Mouse (Mus musculus): ENCODE data around the gene Lims1. TPM values are rescaled to one million over a fixed set of nuclear protein-coding genes. Genes with fewer than 3 reads are reported as not detected.

Lims1 gene
- polyA plus RNA-seq, 1 experiment from 2014 or later = 57.2 TPM

GRCm38 (mm10) chr10:58338590-58338989, 15.3 kb downstream of the Lims1 start:
- Histone ChIP-seq H3K27ac (no peak overlapping the region), H3K9me3 (ENCODE audit: control insufficient read depth, low read length) (no peaks in the 10 kb centered on the region), H3K36me3 (replicated peaks; ENCODE audit: control insufficient read depth, insufficient read depth) (no peaks in the 10 kb centered on the region), H3K9ac (no peak overlapping the region), H3K4me1 (replicated peaks; ENCODE audit: control insufficient read depth, insufficient read depth, low read length) (0 out of 2 replicates have a peak, but pooled peaks cover 3% of the 10 kb centered on the region), H3K4me2 (replicated peaks) (no peak overlapping the region), H3K4me3 (replicated peaks; ENCODE audit: low read length) (no peak overlapping the region), H3K27me3 (ENCODE audit: control insufficient read depth, insufficient read depth, low read length) (no peaks in the 10 kb centered on the region)
- DNase-seq (ENCODE audit: low spot score) = no peak
- 50% methylated on average over 1 of the region's 1 CpGs for WGBS
- ATAC-seq (ENCODE audit: low FRiP score) = no peak

- no peak for ATAC-seq (ENCODE audit: low FRiP score)
These were observed 18.4 kb downstream of the Lims1 start for GRCm38 (mm10) chr10:58341685-58342084.

GRCm38 (mm10) chr10:58342199-58342598, 18.9 kb downstream of the Lims1 start:
- Histone ChIP-seq H3K4me3 (replicated peaks; ENCODE audit: low read length) (no peak overlapping the region), H3K4me1 (replicated peaks; ENCODE audit: control insufficient read depth, insufficient read depth, low read length) (0 out of 2 replicates have a peak, but pooled peaks cover 3% of the 10 kb centered on the region), H3K27me3 (ENCODE audit: control insufficient read depth, insufficient read depth, low read length) (no peaks in the 10 kb centered on the region), H3K9me3 (ENCODE audit: control insufficient read depth, low read length) (0 out of 2 replicates have a peak, but pooled peaks cover 4% of the 10 kb centered on the region), H3K36me3 (replicated peaks; ENCODE audit: control insufficient read depth, insufficient read depth) (no peaks in the 10 kb centered on the region), H3K4me2 (replicated peaks) (no peak overlapping the region), H3K27ac (peak overlapping the region; percentile 66), H3K9ac (no peak overlapping the region)
- DNase-seq (ENCODE audit: low spot score) (no peak), ATAC-seq (ENCODE audit: low FRiP score) (no peak)
- WGBS = 87% methylated on average over 2 of the region's 2 CpGs

More at GRCm38 (mm10) chr10:58341685-58342084, 18.4 kb downstream of the Lims1 start:
- Histone ChIP-seq H3K27ac (peak overlapping the region; percentile 66; the same call in 1 of the 2 replicates), H3K4me3 (replicated peaks; ENCODE audit: low read length) (no peak overlapping the region), H3K4me1 (replicated peaks; ENCODE audit: control insufficient read depth, insufficient read depth, low read length) (0 out of 2 replicates have a peak, but pooled peaks cover 3% of the 10 kb centered on the region), H3K9me3 (ENCODE audit: control insufficient read depth, low read length) (0 out of 2 replicates have a peak, but pooled peaks cover 4% of the 10 kb centered on the region), H3K27me3 (ENCODE audit: control insufficient read depth, insufficient read depth, low read length) (no peaks in the 10 kb centered on the region), H3K36me3 (replicated peaks; ENCODE audit: control insufficient read depth, insufficient read depth) (no peaks in the 10 kb centered on the region), H3K9ac (no peak overlapping the region), H3K4me2 (replicated peaks) (no peak overlapping the region)
- no peak for DNase-seq (ENCODE audit: low spot score)
- 84% methylated on average over 2 of the region's 2 CpGs for WGBS

- Histone ChIP-seq H3K9ac (no peak overlapping the region), H3K4me3 (replicated peaks; ENCODE audit: low read length) (no peak overlapping the region), H3K9me3 (ENCODE audit: control insufficient read depth, low read length) (0 out of 2 replicates have a peak, but pooled peaks cover 4% of the 10 kb centered on the region), H3K4me1 (replicated peaks; ENCODE audit: control insufficient read depth, insufficient read depth, low read length) (0 out of 2 replicates have a peak, but pooled peaks cover 3% of the 10 kb centered on the region), H3K4me2 (replicated peaks) (no peak overlapping the region), H3K27ac (no peak overlapping the region), H3K36me3 (replicated peaks; ENCODE audit: control insufficient read depth, insufficient read depth) (no peaks in the 10 kb centered on the region), H3K27me3 (ENCODE audit: control insufficient read depth, insufficient read depth, low read length) (no peaks in the 10 kb centered on the region)
- ATAC-seq (ENCODE audit: low FRiP score) = no peak
- WGBS = 93% methylated on average over 3 of the region's 3 CpGs
- no peak for DNase-seq (ENCODE audit: low spot score)
These were observed 20.3 kb downstream of the Lims1 start for GRCm38 (mm10) chr10:58343552-58343951.

- DNase-seq (ENCODE audit: low spot score) (no peak), ATAC-seq (ENCODE audit: low FRiP score) (no peak)
- Histone ChIP-seq H3K9ac (no peak overlapping the region), H3K27me3 (ENCODE audit: control insufficient read depth, insufficient read depth, low read length) (no peaks in the 10 kb centered on the region), H3K4me3 (replicated peaks; ENCODE audit: low read length) (no peak overlapping the region), H3K4me1 (replicated peaks; ENCODE audit: control insufficient read depth, insufficient read depth, low read length) (no peaks in the 10 kb centered on the region), H3K36me3 (replicated peaks; ENCODE audit: control insufficient read depth, insufficient read depth) (no peaks in the 10 kb centered on the region), H3K27ac (no peak overlapping the region), H3K9me3 (ENCODE audit: control insufficient read depth, low read length) (no peaks in the 10 kb centered on the region), H3K4me2 (replicated peaks) (no peak overlapping the region)
- WGBS = 89% methylated on average over 3 of the region's 3 CpGs
These were observed 27.3 kb downstream of the Lims1 start for GRCm38 (mm10) chr10:58350600-58350999.

- no peaks in the 10 kb centered on the region for H3K9me3 ChIP-seq (ENCODE audit: control insufficient read depth, low read length)
- DNase-seq (ENCODE audit: low spot score) = no peak
- WGBS = 96% methylated on average over 2 of the region's 2 CpGs
- no peaks in the 10 kb centered on the region for H3K4me1 ChIP-seq (replicated peaks; ENCODE audit: control insufficient read depth, insufficient read depth, low read length)
- no peaks in the 10 kb centered on the region for H3K27me3 ChIP-seq (ENCODE audit: control insufficient read depth, insufficient read depth, low read length)
- H3K4me3 ChIP-seq (replicated peaks; ENCODE audit: low read length) = no peak overlapping the region
- H3K9ac ChIP-seq = no peak overlapping the region
- H3K36me3 ChIP-seq (replicated peaks; ENCODE audit: control insufficient read depth, insufficient read depth) = no peaks in the 10 kb centered on the region
- no peak overlapping the region for H3K4me2 ChIP-seq (replicated peaks)
- H3K27ac ChIP-seq = no peak overlapping the region
- no peak for ATAC-seq (ENCODE audit: low FRiP score)
These were observed 28.4 kb downstream of the Lims1 start for GRCm38 (mm10) chr10:58351670-58352069.

GRCm38 (mm10) chr10:58352364-58352763, 29.1 kb downstream of the Lims1 start:
- no peaks in the 10 kb centered on the region for H3K27me3 ChIP-seq (ENCODE audit: control insufficient read depth, insufficient read depth, low read length)

GRCm38 (mm10) chr10:58354561-58354960, 31.3 kb downstream of the Lims1 start:
- Histone ChIP-seq H3K36me3 (replicated peaks; ENCODE audit: control insufficient read depth, insufficient read depth) (no peaks in the 10 kb centered on the region), H3K4me3 (replicated peaks; ENCODE audit: low read length) (no peak overlapping the region), H3K27me3 (ENCODE audit: control insufficient read depth, insufficient read depth, low read length) (no peaks in the 10 kb centered on the region), H3K9ac (no peak overlapping the region), H3K4me1 (replicated peaks; ENCODE audit: control insufficient read depth, insufficient read depth, low read length) (no peaks in the 10 kb centered on the region), H3K27ac (no peak overlapping the region), H3K9me3 (ENCODE audit: control insufficient read depth, low read length) (no peaks in the 10 kb centered on the region), H3K4me2 (replicated peaks) (no peak overlapping the region)
- WGBS = 20% methylated on average over 3 of the region's 3 CpGs
- ATAC-seq (ENCODE audit: low FRiP score) (no peak), DNase-seq (ENCODE audit: low spot score) (no peak)

More at GRCm38 (mm10) chr10:58352364-58352763, 29.1 kb downstream of the Lims1 start:
- ATAC-seq (ENCODE audit: low FRiP score) = no peak
- Histone ChIP-seq H3K4me1 (replicated peaks; ENCODE audit: control insufficient read depth, insufficient read depth, low read length) (no peaks in the 10 kb centered on the region), H3K27ac (no peak overlapping the region), H3K9ac (no peak overlapping the region), H3K9me3 (ENCODE audit: control insufficient read depth, low read length) (no peaks in the 10 kb centered on the region), H3K4me3 (replicated peaks; ENCODE audit: low read length) (no peak overlapping the region), H3K4me2 (replicated peaks) (no peak overlapping the region), H3K36me3 (replicated peaks; ENCODE audit: control insufficient read depth, insufficient read depth) (no peaks in the 10 kb centered on the region)
- 89% methylated on average over 3 of the region's 3 CpGs for WGBS
- DNase-seq (ENCODE audit: low spot score) = no peak

- no peak for ATAC-seq (ENCODE audit: low FRiP score)
- no peaks in the 10 kb centered on the region for H3K27me3 ChIP-seq (ENCODE audit: control insufficient read depth, insufficient read depth, low read length)
- no peak overlapping the region for H3K9ac ChIP-seq
- H3K27ac ChIP-seq = no peak overlapping the region
- H3K4me2 ChIP-seq (replicated peaks) = no peak overlapping the region
- H3K9me3 ChIP-seq (ENCODE audit: control insufficient read depth, low read length) = no peaks in the 10 kb centered on the region
- no peak for DNase-seq (ENCODE audit: low spot score)
- 84% methylated on average over 3 of the region's 3 CpGs for WGBS
- no peaks in the 10 kb centered on the region for H3K4me1 ChIP-seq (replicated peaks; ENCODE audit: control insufficient read depth, insufficient read depth, low read length)
- H3K36me3 ChIP-seq (replicated peaks; ENCODE audit: control insufficient read depth, insufficient read depth) = no peaks in the 10 kb centered on the region
- no peak overlapping the region for H3K4me3 ChIP-seq (replicated peaks; ENCODE audit: low read length)
These were observed 33.2 kb downstream of the Lims1 start for GRCm38 (mm10) chr10:58356460-58356859.

GRCm38 (mm10) chr10:58359123-58359522, 35.9 kb downstream of the Lims1 start:
- Histone ChIP-seq H3K4me2 (replicated peaks) (no peak overlapping the region), H3K4me1 (replicated peaks; ENCODE audit: control insufficient read depth, insufficient read depth, low read length) (no peaks in the 10 kb centered on the region), H3K27ac (no peak overlapping the region), H3K9ac (no peak overlapping the region), H3K9me3 (ENCODE audit: control insufficient read depth, low read length) (no peaks in the 10 kb centered on the region), H3K27me3 (ENCODE audit: control insufficient read depth, insufficient read depth, low read length) (no peaks in the 10 kb centered on the region), H3K4me3 (replicated peaks; ENCODE audit: low read length) (no peak overlapping the region), H3K36me3 (replicated peaks; ENCODE audit: control insufficient read depth, insufficient read depth) (no peaks in the 10 kb centered on the region)
- DNase-seq (ENCODE audit: low spot score) (peak; percentile 55), ATAC-seq (ENCODE audit: low FRiP score) (no peak)
- WGBS = 84% methylated on average over 2 of the region's 2 CpGs
